Comparison of ENCODE assay signal across 8 mouse cellular contexts in the genomic region with DNA sequence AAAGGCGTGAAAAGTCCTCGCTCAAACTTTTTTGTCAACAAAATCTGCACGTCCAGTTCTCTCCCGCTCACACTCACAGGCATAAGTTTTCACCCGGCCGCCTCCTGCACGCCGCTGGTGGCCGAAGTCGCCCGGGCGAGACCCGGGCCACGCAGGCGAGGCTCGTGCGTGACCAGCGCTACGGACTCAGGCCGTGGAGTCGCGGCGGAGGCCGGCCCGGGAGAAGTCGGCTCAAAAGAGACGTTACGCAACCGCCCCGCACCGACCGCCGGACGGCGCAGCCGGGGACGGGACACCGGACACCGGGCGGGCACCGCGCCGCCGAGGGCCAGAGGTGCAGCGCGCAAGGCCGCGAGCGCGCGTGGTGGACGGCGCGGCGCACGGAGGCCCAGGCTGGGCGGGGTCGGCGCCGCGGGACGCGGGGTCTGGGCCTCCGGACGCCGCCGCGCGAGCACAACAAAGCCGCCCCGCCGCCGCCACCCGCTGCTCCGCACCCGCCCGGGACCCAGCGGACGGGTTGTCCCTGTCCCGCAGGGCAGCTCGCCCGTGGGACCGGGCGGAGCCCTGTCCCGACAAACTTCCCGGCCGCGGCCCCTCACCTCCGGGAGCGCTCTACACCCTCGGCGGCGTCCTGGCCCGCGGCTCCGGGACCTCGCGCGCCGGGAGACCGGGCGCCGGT. TPM values are rescaled to one million over a fixed set of nuclear protein-coding genes. Genes with fewer than 3 reads are reported as not detected.
DNase-seq lines count a peak whose midpoint lies in the region; ATAC-seq and TF ChIP-seq lines count a peak whose summit lies in the region.

No protein-coding gene starts in this region.

- WGBS in embryonic facial prominence, embryonic 10.5 days: under 1% methylated on average over 100 of the region's 103 CpGs
- under 1% methylated on average over 50 of the region's 103 CpGs for WGBS in liver, postnatal 0 days (ENCODE audit: insufficient replicate concordance)
- under 1% methylated on average over 101 of the region's 103 CpGs for WGBS in neural tube, embryonic 12.5 days

- 0 out of 2 replicates have a peak, but pooled peaks have one; percentile 9 for TF ChIP-seq CTCF in liver, postnatal 0 days (IDR thresholded peaks at IDR 0.05; ENCODE audit: low read depth)

- H3K27ac ChIP-seq in embryonic facial prominence, embryonic 10.5 days (replicated peaks): peak overlapping the region; percentile 98
- H3K27ac ChIP-seq in liver, postnatal 0 days (ENCODE audit: low read depth): peak overlapping the region; percentile 97
- H3K27ac ChIP-seq in neural tube, embryonic 12.5 days: peak overlapping the region; percentile 64; the same call in 1 of the 2 replicates

- peak; percentile 67 for ATAC-seq in liver, postnatal 0 days
- peak; percentile 75 for ATAC-seq in neural tube, embryonic 12.5 days (ENCODE audit: low FRiP score, low read depth)

- peaks cover 44% of the 10 kb centered on the region for H3K4me1 ChIP-seq in embryonic facial prominence, embryonic 10.5 days
- peaks cover 38% of the 10 kb centered on the region for H3K4me1 ChIP-seq in liver, postnatal 0 days (ENCODE audit: insufficient read depth)
- H3K4me1 ChIP-seq in neural tube, embryonic 12.5 days: peaks cover 13% of the 10 kb centered on the region; the same call in 1 of the 2 replicates

- peak overlapping the region; percentile 92 for H3K9ac ChIP-seq in liver, postnatal 0 days (replicated peaks)
- H3K9ac ChIP-seq in neural tube, embryonic 12.5 days: peak overlapping the region; percentile 91

- peak overlapping the region; percentile 90 for H3K4me2 ChIP-seq in liver, postnatal 0 days (ENCODE audit: low read depth, low read length)
- peak overlapping the region; percentile 91 for H3K4me2 ChIP-seq in neural tube, embryonic 12.5 days (replicated peaks)

- H3K4me3 ChIP-seq in embryonic facial prominence, embryonic 10.5 days: peak overlapping the region; percentile 98
- peak overlapping the region; percentile 98 for H3K4me3 ChIP-seq in liver, postnatal 0 days (ENCODE audit: low read depth, low read length)
- H3K4me3 ChIP-seq in neural tube, embryonic 12.5 days: peak overlapping the region; percentile 93

- TF ChIP-seq EP300 in liver, postnatal 0 days (IDR thresholded peaks at IDR 0.05; ENCODE audit: low read depth): no peak

- H3K9me3 ChIP-seq in embryonic facial prominence, embryonic 10.5 days: no peaks in the 10 kb centered on the region
- H3K9me3 ChIP-seq in liver, postnatal 0 days (ENCODE audit: low read length): no peaks in the 10 kb centered on the region
- no peaks in the 10 kb centered on the region for H3K9me3 ChIP-seq in neural tube, embryonic 12.5 days

- DNase-seq in 3134 (ENCODE audit: extremely low read depth, insufficient read length, low spot score): peak; percentile 69
- DNase-seq in adrenal gland, adult 2 months: peak; percentile 84
- peak; percentile 67 for DNase-seq in embryonic facial prominence, embryonic 10.5 days (ENCODE audit: low spot score)
- DNase-seq in heart, adult 8-10 months (ENCODE audit: low spot score): peak; percentile 55
- peak; percentile 76 for DNase-seq in kidney, adult 18-20 months
- DNase-seq in liver, postnatal 0 days: peak; percentile 71
- DNase-seq in thymus, postnatal 14 days: peak; percentile 61

- H3K27me3 ChIP-seq in embryonic facial prominence, embryonic 10.5 days (replicated peaks; ENCODE audit: low read depth, poor library complexity, severe bottlenecking): peaks cover 10% of the 10 kb centered on the region; the same call in 1 of the 2 replicates
- H3K27me3 ChIP-seq in liver, postnatal 0 days (ENCODE audit: insufficient read depth, low read length): peaks cover 4% of the 10 kb centered on the region; the same call in 1 of the 2 replicates
- H3K27me3 ChIP-seq in neural tube, embryonic 12.5 days (replicated peaks): no peaks in the 10 kb centered on the region

- H3K36me3 ChIP-seq in embryonic facial prominence, embryonic 10.5 days (replicated peaks): no peaks in the 10 kb centered on the region
- H3K36me3 ChIP-seq in liver, postnatal 0 days (replicated peaks; ENCODE audit: insufficient read depth, low read length): no peaks in the 10 kb centered on the region
- H3K36me3 ChIP-seq in neural tube, embryonic 12.5 days: no peaks in the 10 kb centered on the region

RNA-seq across cellular contexts. Expression of gene Gm49361, which starts 0.5 kb away (rescaled TPM):
- total RNA-seq in adrenal gland, adult 2 months (2021): 1 to 10 TPM in 1 of 2 experiments, not detected in 1; 3.5 TPM
- not detected in 2 replicates for polyA plus RNA-seq in adrenal gland, adult 2 months (2012; rRNA removed)
- not detected in 2 replicates for polyA plus RNA-seq in embryonic facial prominence, embryonic 10.5 days (2016; fragmentation: Nextera tagmentation; extraction: Ambion mirVana)
- total RNA-seq in heart, adult 8-10 months (2022): 1 to 10 TPM in 3 of 4 experiments, not detected in 1; 1.6 to 2.7 (median 1.8) TPM
- not detected in 2 replicates for polyA plus RNA-seq in liver, postnatal 0 days (2015; fragmentation: Nextera tagmentation; extraction: Ambion mirVana)
- not detected in 2 replicates for polyA plus RNA-seq in neural tube, embryonic 12.5 days (2016; fragmentation: Nextera tagmentation; extraction: Ambion mirVana)

RNA-seq across cellular contexts. Expression of gene Lats2, which starts 12.8 kb away (rescaled TPM):
- 10 to 100 TPM; 43.0 to 44.4 TPM for total RNA-seq in adrenal gland, adult 2 months (2021)
- 92.0 and 94.2 TPM in 2 replicates for polyA plus RNA-seq in adrenal gland, adult 2 months (2012; rRNA removed)
- polyA plus RNA-seq in embryonic facial prominence, embryonic 10.5 days (2016; fragmentation: Nextera tagmentation; extraction: Ambion mirVana): 18.6 and 20.5 TPM in 2 replicates
- total RNA-seq in heart, adult 8-10 months (2022): 10 to 100 TPM; 24.3 to 39.2 (median 31.0) TPM
- 4.7 and 4.9 TPM in 2 replicates for polyA plus RNA-seq in liver, postnatal 0 days (2015; fragmentation: Nextera tagmentation; extraction: Ambion mirVana)
- 18.6 and 20.6 TPM in 2 replicates for polyA plus RNA-seq in neural tube, embryonic 12.5 days (2016; fragmentation: Nextera tagmentation; extraction: Ambion mirVana)

RNA-seq across cellular contexts. Expression of gene Sap18, which starts 52.5 kb away (rescaled TPM):
- 10 to 100 TPM; 63.5 to 98.8 TPM for total RNA-seq in adrenal gland, adult 2 months (2021)
- 24.4 and 32.8 TPM in 2 replicates for polyA plus RNA-seq in adrenal gland, adult 2 months (2012; rRNA removed)
- 30.9 and 41.2 TPM in 2 replicates for polyA plus RNA-seq in embryonic facial prominence, embryonic 10.5 days (2016; fragmentation: Nextera tagmentation; extraction: Ambion mirVana)
- 100 to 1,000 TPM in 1 of 4 experiments, 10 to 100 TPM in 3; 85.9 to 102 (median 91.8) TPM for total RNA-seq in heart, adult 8-10 months (2022)
- polyA plus RNA-seq in liver, postnatal 0 days (2015; fragmentation: Nextera tagmentation; extraction: Ambion mirVana): 11.1 and 12.2 TPM in 2 replicates
- polyA plus RNA-seq in neural tube, embryonic 12.5 days (2016; fragmentation: Nextera tagmentation; extraction: Ambion mirVana): 24.7 and 26.2 TPM in 2 replicates

Comparison
In these comparisons a context has a peak if more than half of its experiments do, and no peak if none do; other contexts are left out.
1. Peak in every context shown above with its lines: DNase-seq, ATAC-seq, H3K4me3 ChIP-seq and H3K27ac ChIP-seq.